Mouse (Mus musculus) right cerebral cortex, adult 2 months (tissue): ENCODE measurements around the gene Ankrd6.
A peak's percentile ranks its signal among the peaks of the same experiment; 100 is the strongest.

ENCODE experiments used
- DNase-seq, 2 experiments: peaks; one replicate each; pipeline ENCODE4 v3.0.0; 2021 to 2022; ENCODE audit warnings: low spot score in 2 of 2

Gene Ankrd6

GRCm38 (mm10) chr4:32789020-32789419 lies 161.6 kb downstream of the Ankrd6 start:
- DNase-seq, result no peak

- DNase-seq, result no peak
Measured at GRCm38 (mm10) chr4:32787110-32787509, 163.5 kb downstream of the Ankrd6 start.

- no peak for DNase-seq
Measured at GRCm38 (mm10) chr4:32779996-32780395, 170.6 kb downstream of the Ankrd6 start.

GRCm38 (mm10) chr4:32770284-32770810 lies 180.3 kb downstream of the Ankrd6 start:
- DNase-seq, result no peak

GRCm38 (mm10) chr4:32768046-32768445 lies 182.6 kb downstream of the Ankrd6 start:
- no peak for DNase-seq

GRCm38 (mm10) chr4:32767471-32767870 lies 183.2 kb downstream of the Ankrd6 start:
- no peak for DNase-seq

- DNase-seq, result peak; percentile 48 to 53
Measured at GRCm38 (mm10) chr4:32757430-32757829, 193.2 kb downstream of the Ankrd6 start.
